Mouse (Mus musculus): Measurements from ENCODE around the gene Bcl2l13. TPM values are rescaled to one million over a fixed set of nuclear protein-coding genes. Genes with fewer than 3 reads are reported as not detected.

Bcl2l13 gene
- polyA plus RNA-seq, 1 experiment from 2014 or later, result 26.5 TPM

Small RNAs within 50 kb of the gene (microRNA-seq; reads per million reads assigned to microRNA genes)
- gene Gm25193, result not detected

Other genes with a start within 250 kb of the Bcl2l13 start
- 0.79 and 0.95 TPM in 2 replicates for gene Cecr2, start 169.8 kb upstream of the Bcl2l13 start, polyA plus RNA-seq (2015; fragmentation: Nextera tagmentation; extraction: Ambion mirVana)
- gene Slc25a18, start 62.6 kb upstream of the Bcl2l13 start, polyA plus RNA-seq (2015; fragmentation: Nextera tagmentation; extraction: Ambion mirVana), result 0.10 TPM in 1 of 2 replicates, not detected in the other
- 135 and 136 TPM in 2 replicates for gene Atp6v1e1, start 13.4 kb upstream of the Bcl2l13 start, polyA plus RNA-seq (2015; fragmentation: Nextera tagmentation; extraction: Ambion mirVana)
- gene Bid, start 80.6 kb downstream of the Bcl2l13 start, polyA plus RNA-seq (2015; fragmentation: Nextera tagmentation; extraction: Ambion mirVana), result 8.3 and 10.7 TPM in 2 replicates

Data from heart, embryonic 13.5 days (tissue).